Mouse (Mus musculus): ENCODE results near the gene Phf21b.

DNA sequence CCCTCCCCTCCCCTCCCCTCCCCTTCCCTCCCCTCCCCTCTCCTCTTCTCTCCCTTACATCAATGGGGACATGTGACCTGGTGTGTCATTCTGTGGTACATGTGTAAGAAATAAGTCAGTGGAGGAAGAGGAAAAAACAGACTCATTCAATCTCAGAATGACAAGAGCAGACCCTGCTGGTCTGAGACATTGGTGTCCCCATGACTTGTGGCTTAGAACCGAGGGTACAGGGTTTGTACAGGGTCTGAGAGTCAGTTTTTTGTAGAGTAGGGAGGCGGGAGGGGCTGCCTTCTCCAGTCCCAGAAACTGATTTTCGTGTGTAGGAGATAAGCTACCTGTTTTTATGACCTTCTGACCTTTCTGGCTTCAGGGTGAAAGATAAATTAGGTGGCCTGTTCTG is 112.5 kb downstream of the Phf21b start:
- no peak for TF ChIP-seq GATA1 (IDR thresholded peaks at IDR 0.05; ENCODE audit: low read length)
- TF ChIP-seq TAL1 (IDR thresholded peaks at IDR 0.05; ENCODE audit: low read length), result no peak
